In the genomic region with DNA sequence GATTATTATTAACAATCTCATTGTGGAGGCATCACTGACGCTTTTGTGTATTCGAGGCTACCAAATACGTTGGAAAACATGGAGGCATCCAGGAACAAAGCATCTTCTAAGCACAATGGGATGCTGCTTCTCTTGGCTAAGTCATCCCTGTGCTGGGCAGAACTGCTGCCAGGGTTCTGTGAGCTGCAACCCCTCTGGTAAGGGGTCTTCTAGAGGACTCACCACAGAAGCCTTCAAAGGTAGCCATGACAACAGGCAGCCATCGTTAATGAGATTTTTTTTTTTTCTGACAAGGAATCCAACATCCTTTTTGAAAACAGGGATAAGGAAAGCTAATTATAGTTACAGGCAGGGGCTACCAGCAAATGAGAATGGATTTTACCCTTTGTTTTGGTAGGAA, we compare ENCODE assay signal across 25 mouse cellular contexts. TPM values are rescaled to one million over a fixed set of nuclear protein-coding genes. Genes with fewer than 3 reads are reported as not detected.
DNase-seq lines count a peak whose midpoint lies in the region; ATAC-seq lines count a peak whose summit lies in the region.
"Had no signal": no experiment of that assay in that cellular context is flagged by ENCODE, and none has a peak within 500 bp of the region (broad histone marks: within the 10 kb centered on the region; RNA-seq: fewer than 3 reads in every experiment).

No protein-coding gene starts in this region.

- 0 out of 2 replicates have a peak overlapping the region, but pooled peaks have one; percentile 13 for H3K27ac ChIP-seq in forebrain, embryonic 12.5 days
- peak overlapping the region; percentile 47; the same call in 1 of the 2 replicates for H3K27ac ChIP-seq in hindbrain, embryonic 14.5 days
- peak overlapping the region; percentile 75 for H3K27ac ChIP-seq in midbrain, embryonic 14.5 days (replicated peaks; ENCODE audit: low read depth, low read length)
- H3K27ac ChIP-seq: embryonic facial prominence, embryonic 12.5 days; heart, embryonic 15.5 days; limb, embryonic 15.5 days; liver, embryonic 14.5 days; lung, embryonic 15.5 days; macrophage; stomach, postnatal 0 days had no signal

- no peak overlapping the region for H3K4me2 ChIP-seq in forebrain, embryonic 12.5 days
- no peak overlapping the region for H3K4me2 ChIP-seq in hindbrain, embryonic 14.5 days (replicated peaks)
- H3K4me2 ChIP-seq in midbrain, embryonic 14.5 days (ENCODE audit: low read length), result no peak overlapping the region
- H3K4me2 ChIP-seq: embryonic facial prominence, embryonic 12.5 days; heart, embryonic 15.5 days; limb, embryonic 15.5 days; lung, embryonic 15.5 days had no signal

- H3K36me3 ChIP-seq in forebrain, embryonic 12.5 days (replicated peaks), result no peaks in the 10 kb centered on the region
- no peaks in the 10 kb centered on the region for H3K36me3 ChIP-seq in hindbrain, embryonic 14.5 days (replicated peaks; ENCODE audit: control insufficient read depth, insufficient read depth)
- no peaks in the 10 kb centered on the region for H3K36me3 ChIP-seq in midbrain, embryonic 14.5 days (ENCODE audit: control insufficient read depth, insufficient read depth, low read length)
- H3K36me3 ChIP-seq: embryonic facial prominence, embryonic 12.5 days; heart, embryonic 15.5 days; limb, embryonic 15.5 days; lung, embryonic 15.5 days had no signal

- H3K4me1 ChIP-seq in forebrain, embryonic 12.5 days, result peaks cover 10% of the 10 kb centered on the region
- H3K4me1 ChIP-seq in hindbrain, embryonic 14.5 days (replicated peaks; ENCODE audit: control insufficient read depth, insufficient read depth, low read length), result peaks cover 5% of the 10 kb centered on the region; the same call in 1 of the 2 replicates
- H3K4me1 ChIP-seq in midbrain, embryonic 14.5 days (ENCODE audit: control insufficient read depth, insufficient read depth, low read length), result peaks cover 7% of the 10 kb centered on the region
- H3K4me1 ChIP-seq: embryonic facial prominence, embryonic 12.5 days; heart, embryonic 15.5 days; limb, embryonic 15.5 days; lung, embryonic 15.5 days had no signal

- no peaks in the 10 kb centered on the region for H3K27me3 ChIP-seq in forebrain, embryonic 12.5 days
- no peaks in the 10 kb centered on the region for H3K27me3 ChIP-seq in hindbrain, embryonic 14.5 days (ENCODE audit: control insufficient read depth, insufficient read depth, low read length)
- no peaks in the 10 kb centered on the region for H3K27me3 ChIP-seq in midbrain, embryonic 14.5 days (ENCODE audit: control insufficient read depth, insufficient read depth, low read length)
- H3K27me3 ChIP-seq: embryonic facial prominence, embryonic 12.5 days; heart, embryonic 15.5 days; limb, embryonic 15.5 days; lung, embryonic 15.5 days had no signal

- H3K4me3 ChIP-seq in forebrain, embryonic 12.5 days (replicated peaks), result no peak overlapping the region
- no peak overlapping the region for H3K4me3 ChIP-seq in hindbrain, embryonic 14.5 days (replicated peaks; ENCODE audit: low read length)
- H3K4me3 ChIP-seq in midbrain, embryonic 14.5 days (replicated peaks; ENCODE audit: low read depth, low read length), result no peak overlapping the region
- H3K4me3 ChIP-seq: embryonic facial prominence, embryonic 12.5 days; heart, embryonic 15.5 days; limb, embryonic 15.5 days; lung, embryonic 15.5 days had no signal

- 21% methylated on average over 4 of the region's 4 CpGs for WGBS in forebrain, embryonic 12.5 days
- 35% methylated on average over 4 of the region's 4 CpGs for WGBS in hindbrain, embryonic 14.5 days
- WGBS in midbrain, embryonic 14.5 days, result 15% methylated on average over 4 of the region's 4 CpGs

- H3K9ac ChIP-seq in forebrain, embryonic 12.5 days, result no peak overlapping the region
- H3K9ac ChIP-seq in hindbrain, embryonic 14.5 days, result no peak overlapping the region
- H3K9ac ChIP-seq in midbrain, embryonic 14.5 days (replicated peaks; ENCODE audit: low read length), result no peak overlapping the region
- H3K9ac ChIP-seq: embryonic facial prominence, embryonic 12.5 days; heart, embryonic 15.5 days; limb, embryonic 15.5 days; liver, embryonic 14.5 days; lung, embryonic 15.5 days had no signal

- H3K9me3 ChIP-seq in forebrain, embryonic 12.5 days, result no peaks in the 10 kb centered on the region
- H3K9me3 ChIP-seq in hindbrain, embryonic 14.5 days (ENCODE audit: control insufficient read depth, low read length), result no peaks in the 10 kb centered on the region
- H3K9me3 ChIP-seq in midbrain, embryonic 14.5 days (ENCODE audit: control insufficient read depth, low read length), result no peaks in the 10 kb centered on the region
- H3K9me3 ChIP-seq: embryonic facial prominence, embryonic 12.5 days; heart, embryonic 15.5 days; limb, embryonic 15.5 days; lung, embryonic 15.5 days had no signal

- peak; percentile 75; the same call in 1 of the 2 replicates for ATAC-seq in forebrain, embryonic 12.5 days (ENCODE audit: low FRiP score)
- ATAC-seq in hindbrain, embryonic 14.5 days (ENCODE audit: low FRiP score), result no peak
- peak; percentile 62; the same call in 1 of the 2 replicates for ATAC-seq in midbrain, embryonic 14.5 days (ENCODE audit: low FRiP score, low TSS enrichment)
- ATAC-seq in CD4-positive, CD25-positive, alpha-beta regulatory T cell, adult 4 months, result no peak
- ATAC-seq: inflammation-experienced regulatory T-cells, adult 6 months had no signal

- peak; percentile 16 for DNase-seq in embryo, embryonic 11 days
- no peak for DNase-seq in embryo, embryonic 10 days (ENCODE audit: low spot score)
- no peak for DNase-seq in hindbrain, embryonic 14.5 days (ENCODE audit: low spot score)
- DNase-seq in midbrain, embryonic 14.5 days, result peak; percentile 73
- DNase-seq in gastrocnemius, postnatal 25 days, result no peak
- DNase-seq in ovary, adult 18-20 months (ENCODE audit: low spot score), result no peak
- DNase-seq: adrenal gland, postnatal 14 days; cerebellum, adult 9-11 months; heart, postnatal 36 days; kidney, adult 8-10 months; kidney, postnatal 10 days; left cerebral cortex, postnatal 4 days; right cerebral cortex, postnatal 14 days; thymus, adult 2 months had no signal

RNA-seq across cellular contexts. Expression of gene Olfm4, which starts 13.7 kb away (rescaled TPM):
- 0.41 and 0.42 TPM in 2 replicates for polyA plus RNA-seq in forebrain, embryonic 12.5 days (2016; fragmentation: Nextera tagmentation; extraction: Ambion mirVana)
- 1.2 TPM in 2 replicates for polyA plus RNA-seq in hindbrain, embryonic 14.5 days (2014; fragmentation: Nextera tagmentation; extraction: Ambion mirVana)
- 0.89 and 0.98 TPM in 2 replicates for polyA plus RNA-seq in midbrain, embryonic 14.5 days (2014; fragmentation: Nextera tagmentation; extraction: Ambion mirVana)
- polyA plus RNA-seq in CD4-positive, CD25-positive, alpha-beta regulatory T cell, adult 4 months (2017; shearing (Covaris generic)), result not detected
- not detected for total RNA-seq in gastrocnemius, postnatal 25 days (2021)
- total RNA-seq: gastrocnemius, adult 18-20 months; heart, postnatal 36 days had no signal
- polyA plus RNA-seq: inflammation-experienced regulatory T-cells, adult 6 months had no signal

Comparison
In these comparisons a context has a peak if more than half of its experiments do, and no peak if none do; other contexts are left out.
1. DNase-seq: peak in embryo, embryonic 11 days (single experiment) and midbrain, embryonic 14.5 days (single experiment); none in embryo, embryonic 10 days (single experiment), hindbrain, embryonic 14.5 days (single experiment), gastrocnemius, postnatal 25 days (single experiment) and ovary, adult 18-20 months (single experiment).
2. ATAC-seq: peak in forebrain, embryonic 12.5 days (single experiment) and midbrain, embryonic 14.5 days (single experiment); none in hindbrain, embryonic 14.5 days (single experiment) and CD4-positive, CD25-positive, alpha-beta regulatory T cell, adult 4 months (single experiment).
3. H3K27ac ChIP-seq: peak in every context shown above with its lines; median percentile 75 in midbrain, embryonic 14.5 days; 47 in hindbrain, embryonic 14.5 days; 13 in forebrain, embryonic 12.5 days.